Mouse (Mus musculus) spleen, adult 2 months (tissue): ENCODE measurements around the gene M1ap. TPM values are rescaled to one million over a fixed set of nuclear protein-coding genes. Genes with fewer than 3 reads are reported as not detected.

ENCODE experiments used
- DNase-seq, 2 experiments: peaks; one replicate each; pipeline versions ENCODE4 v3.0.0 to v3.0.0-alpha.2; 2012 to 2021; ENCODE audit warnings: low spot score in 2 of 2, low read depth in 1 of 2
- H3K27ac ChIP-seq: fragments of 200-500 bp; 2 replicates; pipeline ENCODE4 v1.5.1; 2012; ENCODE audit warnings: low read length, inconsistent platforms; ENCODE audit not compliant: insufficient read depth
- H3K27me3 ChIP-seq: fragments of 200-500 bp; 2 replicates; pipeline ENCODE4 v1.6.1; 2012; ENCODE audit warnings: mild to moderate bottlenecking, moderate library complexity, low read length, inconsistent platforms; ENCODE audit not compliant: control insufficient read depth, insufficient read depth
- H3K36me3 ChIP-seq: fragments of 200-500 bp; 2 replicates; pipeline ENCODE4 v1.6.1; 2012; ENCODE audit warnings: mild to moderate bottlenecking, low read length, inconsistent platforms; ENCODE audit not compliant: control insufficient read depth, insufficient read depth
- H3K4me1 ChIP-seq: fragments of 200-500 bp; 2 replicates; pipeline ENCODE4 v1.6.1; 2011; ENCODE audit warnings: inconsistent platforms; ENCODE audit not compliant: control insufficient read depth, insufficient read depth, insufficient read length
- H3K4me3 ChIP-seq: fragments of 200-500 bp; 2 replicates; pipeline ENCODE4 v1.5.1; 2011; ENCODE audit warnings: mild to moderate bottlenecking, inconsistent platforms; ENCODE audit not compliant: insufficient read depth, insufficient read length; ENCODE audit errors: extremely low read depth
- CTCF ChIP-seq: fragments of 200-500 bp; IDR thresholded peaks from 2 replicates; pipeline ENCODE4 v1.5.1; 2011; ENCODE audit warnings: mild to moderate bottlenecking, inconsistent platforms; ENCODE audit not compliant: insufficient read depth, insufficient read length, insufficient replicate concordance; ENCODE audit errors: extremely low read depth
- POLR2A ChIP-seq: fragments of 200-500 bp; IDR thresholded peaks from 2 replicates; pipeline ENCODE4 v1.6.1; 2011; ENCODE audit warnings: low read depth, low read length, inconsistent platforms
- WGBS: fragments of 180-500 bp; shearing (Covaris S2); methylation state at CpG from one replicate; pipeline ENCODE4 v1.1.7; 2018; 5-methylcytosine and 5-hydroxymethylcytosine counted together
- polyA plus RNA-seq: library from polyadenylated mRNA; depleted of rRNA; stranded (reverse); fragments of >200 nt; gene quantifications from 2 replicates; pipeline ENCODE4 v1.2.3, GENCODE M21; 2012

The M1ap gene
- polyA plus RNA-seq, 1 experiment = 2.6 TPM

DNA sequence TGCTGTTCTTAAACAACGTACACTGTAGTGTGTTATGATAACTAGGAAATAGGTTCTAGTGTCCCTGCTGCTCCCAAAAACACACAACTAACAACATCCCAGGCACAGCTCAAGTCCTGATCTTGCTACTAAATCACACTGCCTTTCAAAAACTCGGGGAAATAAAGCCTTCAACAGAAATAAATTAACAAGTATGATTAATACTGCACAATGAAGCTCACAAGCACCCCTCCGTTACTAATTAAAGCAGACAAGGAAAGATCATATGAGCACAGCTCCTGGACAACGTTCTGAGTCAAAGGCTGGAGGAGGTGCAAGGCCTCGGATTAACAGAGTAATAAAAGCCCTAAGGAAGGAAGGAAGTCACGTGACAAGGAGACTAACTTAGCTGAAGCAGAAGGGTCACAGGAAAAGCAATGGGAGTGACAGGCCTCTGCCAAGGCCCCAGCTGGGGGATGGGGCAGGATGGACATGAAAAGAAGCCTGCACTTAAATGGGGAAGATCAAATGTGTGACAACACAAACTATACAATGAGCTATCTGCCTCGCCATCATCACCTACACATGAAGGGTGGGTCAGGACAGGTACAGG lies 50.9 kb downstream of the M1ap start:
- TF ChIP-seq CTCF (no peak), POLR2A (no peak)
- Histone ChIP-seq H3K27ac (peak overlapping the region; percentile 80), H3K4me1 (peaks cover 8% of the 10 kb centered on the region; the same call in 1 of the 2 replicates), H3K27me3 (no peaks in the 10 kb centered on the region), H3K4me3 (no peak overlapping the region), H3K36me3 (no peaks in the 10 kb centered on the region)
- 28% methylated on average over 7 of the region's 7 CpGs for WGBS
- no peak for DNase-seq

- no peaks in the 10 kb centered on the region for H3K36me3 ChIP-seq
- H3K27me3 ChIP-seq = no peaks in the 10 kb centered on the region
- DNase-seq = no peak
- WGBS = 85% methylated on average over 4 of the region's 4 CpGs
- peaks cover 8% of the 10 kb centered on the region; the same call in 1 of the 2 replicates for H3K4me1 ChIP-seq
- no peak overlapping the region for H3K27ac ChIP-seq
- H3K4me3 ChIP-seq = no peak overlapping the region
- TF ChIP-seq CTCF (no peak), POLR2A (no peak)
These were observed 51.6 kb downstream of the M1ap start for GRCm38 (mm10) chr6:82998326-82998725.

GRCm38 (mm10) chr6:82999986-83000385 lies 53.3 kb downstream of the M1ap start:
- TF ChIP-seq CTCF (no peak), POLR2A (no peak)
- Histone ChIP-seq H3K4me1 (peaks cover 22% of the 10 kb centered on the region; the same call in 1 of the 2 replicates), H3K27ac (no peak overlapping the region), H3K4me3 (no peak overlapping the region), H3K27me3 (no peaks in the 10 kb centered on the region), H3K36me3 (no peaks in the 10 kb centered on the region)
- DNase-seq = no peak
- WGBS = 91% methylated on average over 8 of the region's 8 CpGs

GRCm38 (mm10) chr6:83003082-83003481 lies 56.4 kb downstream of the M1ap start:
- Histone ChIP-seq H3K27ac (no peak overlapping the region), H3K36me3 (no peaks in the 10 kb centered on the region), H3K4me1 (peaks cover 23% of the 10 kb centered on the region), H3K4me3 (no peak overlapping the region), H3K27me3 (no peaks in the 10 kb centered on the region)
- WGBS = 95% methylated on average over 1 of the region's 1 CpGs
- no peak for TF ChIP-seq POLR2A
- no peak for TF ChIP-seq CTCF
- DNase-seq = no peak

DNA sequence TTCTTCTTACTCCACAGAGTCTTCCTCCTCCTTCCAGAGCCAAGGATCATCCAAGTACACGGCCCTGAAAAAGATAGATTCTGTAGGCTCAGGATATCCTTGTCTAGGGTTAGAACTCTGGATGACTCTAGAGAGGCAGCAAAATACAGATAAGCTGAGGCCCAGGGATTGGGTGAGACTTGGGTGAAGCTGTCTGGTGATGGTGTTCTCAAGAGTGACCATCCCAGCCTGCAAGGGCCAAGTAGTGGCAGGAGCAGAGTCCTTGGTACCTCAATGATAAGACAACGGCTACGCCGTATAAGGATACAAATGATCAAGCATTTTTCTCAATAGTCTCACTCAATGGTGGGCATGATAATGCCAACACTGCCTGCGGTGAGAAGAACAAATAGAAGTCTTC lies 57.1 kb downstream of the M1ap start:
- no peaks in the 10 kb centered on the region for H3K36me3 ChIP-seq

GRCm38 (mm10) chr6:83004309-83004708 lies 57.6 kb downstream of the M1ap start:
- Histone ChIP-seq H3K4me1 (peaks cover 23% of the 10 kb centered on the region), H3K4me3 (no peak overlapping the region), H3K27ac (peak overlapping the region; percentile 66), H3K36me3 (no peaks in the 10 kb centered on the region), H3K27me3 (no peaks in the 10 kb centered on the region)
- TF ChIP-seq POLR2A = no peak
- no peak for TF ChIP-seq CTCF
- WGBS = 46% methylated on average over 2 of the region's 2 CpGs
- no peak for DNase-seq

More for the DNA sequence above, 57.1 kb downstream of the M1ap start:
- TF ChIP-seq CTCF (no peak), POLR2A (no peak)
- Histone ChIP-seq H3K4me1 (peaks cover 23% of the 10 kb centered on the region), H3K27ac (peak overlapping the region; percentile 66), H3K27me3 (no peaks in the 10 kb centered on the region), H3K4me3 (no peak overlapping the region)
- 83% methylated on average over 5 of the region's 5 CpGs for WGBS
- DNase-seq = no peak

GRCm38 (mm10) chr6:83004872-83005271 lies 58.2 kb downstream of the M1ap start:
- DNase-seq = peak in 1 of 2 experiments; percentile 59

More at GRCm38 (mm10) chr6:83004872-83005271, 58.2 kb downstream of the M1ap start:
- TF ChIP-seq POLR2A (peak; percentile 35; the same call in 1 of the 2 replicates), CTCF (no peak)
- peaks cover 23% of the 10 kb centered on the region for H3K4me1 ChIP-seq
- WGBS = 22% methylated on average over 7 of the region's 7 CpGs
- H3K4me3 ChIP-seq = no peak overlapping the region
- H3K27ac ChIP-seq = peak overlapping the region; percentile 66
- H3K27me3 ChIP-seq = no peaks in the 10 kb centered on the region
- H3K36me3 ChIP-seq = no peaks in the 10 kb centered on the region
